Mouse (Mus musculus): Measurements from ENCODE around the gene Frmd4a. TPM values are rescaled to one million over a fixed set of nuclear protein-coding genes. Genes with fewer than 3 reads are reported as not detected.

Frmd4a gene
- polyA plus RNA-seq, 1 experiment from 2014 or later, result 72.7 TPM

DNA sequence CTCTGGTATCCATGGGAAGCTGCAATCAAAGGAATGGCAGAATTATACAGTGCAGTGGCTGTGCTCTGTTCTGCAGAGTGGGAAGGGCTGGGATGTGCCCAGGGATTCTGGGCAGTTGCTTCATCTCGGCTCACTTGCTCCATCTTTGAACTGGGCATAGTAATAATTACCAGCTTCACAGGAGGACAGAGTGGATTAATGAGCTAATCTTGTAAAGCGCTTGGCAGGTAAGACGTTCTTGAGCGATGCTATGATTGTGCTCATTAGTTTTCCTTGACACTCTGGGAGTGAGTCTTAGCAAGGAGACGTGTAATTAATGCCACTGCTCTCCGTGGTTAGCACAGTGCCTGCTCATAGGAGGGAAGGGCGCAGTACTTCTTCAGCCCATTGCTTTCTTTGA is 54.3 kb downstream of the Frmd4a start:
- ATAC-seq (replicated peaks), result peak; percentile 82
- Histone ChIP-seq H3K9ac (replicated peaks) (no peak overlapping the region), H3K27me3 (no peaks in the 10 kb centered on the region), H3K4me3 (no peak overlapping the region), H3K4me1 (peaks cover 8% of the 10 kb centered on the region), H3K4me2 (replicated peaks) (no peak overlapping the region), H3K9me3 (no peaks in the 10 kb centered on the region), H3K27ac (replicated peaks) (peak overlapping the region; percentile 12; the same call in 1 of the 2 replicates), H3K36me3 (no peaks in the 10 kb centered on the region)
- WGBS, result 28% methylated on average over 7 of the region's 7 CpGs

DNA sequence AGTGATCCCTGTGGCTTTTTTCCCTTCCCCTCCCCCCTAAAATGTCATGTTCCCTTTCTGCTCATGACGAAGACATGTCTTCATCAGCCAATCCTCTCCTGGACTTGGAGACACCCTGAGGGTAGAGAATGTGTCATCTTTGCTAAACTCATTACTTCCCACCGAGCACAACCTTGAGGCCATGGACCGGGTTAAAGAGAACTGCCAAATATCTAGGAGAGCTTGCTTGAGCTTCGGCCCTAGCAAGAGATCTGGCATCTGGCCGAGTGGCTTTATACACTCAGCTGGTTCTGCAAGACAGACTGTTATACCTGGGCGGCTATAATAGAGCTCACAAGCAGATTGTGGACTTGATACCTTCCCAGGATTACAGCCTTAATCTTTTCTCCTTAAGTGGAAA is 66.4 kb downstream of the Frmd4a start:
- Histone ChIP-seq H3K9me3 (no peaks in the 10 kb centered on the region), H3K9ac (replicated peaks) (no peak overlapping the region), H3K4me3 (no peak overlapping the region), H3K36me3 (no peaks in the 10 kb centered on the region), H3K4me2 (replicated peaks) (no peak overlapping the region), H3K27ac (replicated peaks) (no peak overlapping the region), H3K27me3 (no peaks in the 10 kb centered on the region), H3K4me1 (no peaks in the 10 kb centered on the region)
- WGBS, result 76% methylated on average over 6 of the region's 6 CpGs
- no peak for ATAC-seq (replicated peaks)

DNA sequence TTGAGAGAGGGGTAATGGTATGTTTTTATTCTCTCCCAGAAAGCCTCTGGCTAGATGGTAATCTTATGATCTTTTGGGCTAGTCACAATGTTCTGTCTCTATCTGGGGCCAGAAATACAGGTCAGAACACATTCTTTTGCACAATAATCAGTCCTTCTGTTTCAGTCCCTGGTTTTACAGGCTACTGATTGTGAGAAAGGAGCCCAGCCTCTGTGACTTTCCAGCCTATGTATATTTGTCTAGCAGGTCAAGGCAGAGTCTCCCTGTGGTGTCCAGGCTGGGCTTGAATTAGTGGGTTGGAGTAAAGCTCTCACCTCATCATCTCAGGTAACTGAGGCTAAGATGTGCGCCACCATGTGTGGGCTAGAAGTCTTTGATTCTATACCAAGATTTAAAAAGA is 80.1 kb downstream of the Frmd4a start:
- H3K4me3 ChIP-seq, result no peak overlapping the region
- H3K9ac ChIP-seq (replicated peaks), result no peak overlapping the region
- H3K36me3 ChIP-seq, result no peaks in the 10 kb centered on the region
- 100% methylated on average over 1 of the region's 1 CpGs for WGBS
- no peak for ATAC-seq (replicated peaks)
- H3K27me3 ChIP-seq, result no peaks in the 10 kb centered on the region
- no peak overlapping the region for H3K27ac ChIP-seq (replicated peaks)
- peaks cover 33% of the 10 kb centered on the region for H3K4me1 ChIP-seq
- no peaks in the 10 kb centered on the region for H3K9me3 ChIP-seq
- no peak overlapping the region for H3K4me2 ChIP-seq (replicated peaks)

DNA sequence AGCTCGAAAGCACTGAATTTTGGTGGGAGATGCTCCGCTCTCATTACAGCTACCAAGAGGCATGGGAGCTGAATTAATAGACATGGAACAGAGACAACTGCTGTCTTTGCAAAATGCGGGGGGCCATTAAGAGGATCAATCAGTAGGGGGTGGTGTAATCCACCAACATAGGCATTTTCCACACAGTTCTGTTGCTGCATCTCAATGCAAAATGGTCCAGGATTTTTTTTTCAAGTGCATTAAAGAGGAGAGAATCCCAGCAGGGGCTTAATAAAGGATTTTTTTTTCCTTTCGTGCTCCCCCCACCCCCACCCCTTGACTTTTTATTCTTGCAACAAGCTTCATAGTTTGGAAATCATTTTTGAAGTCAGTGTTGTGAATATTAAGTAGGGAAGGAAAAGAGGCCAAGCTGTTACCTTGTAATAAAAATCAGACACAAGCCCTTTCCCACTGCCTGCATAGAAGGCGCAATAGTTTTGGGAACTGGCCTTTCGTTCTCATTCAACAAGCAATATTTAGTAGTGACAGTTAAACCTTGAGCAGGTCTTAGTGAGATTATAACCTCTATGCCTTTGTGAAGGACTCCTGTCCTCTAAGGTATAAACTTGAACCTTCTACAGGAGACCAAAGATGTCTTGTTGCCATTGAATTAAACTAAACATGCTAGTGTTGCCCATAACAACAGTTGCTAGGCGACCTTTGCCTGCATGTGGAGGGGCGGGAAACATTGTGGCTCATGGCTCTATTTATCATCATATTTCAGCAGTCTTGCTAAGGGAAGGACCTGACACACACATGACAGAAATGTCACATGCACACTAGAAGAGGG is 81.6 kb downstream of the Frmd4a start:
- no peaks in the 10 kb centered on the region for H3K9me3 ChIP-seq
- no peaks in the 10 kb centered on the region for H3K27me3 ChIP-seq
- H3K4me2 ChIP-seq (replicated peaks), result no peak overlapping the region
- H3K27ac ChIP-seq (replicated peaks), result peak overlapping the region; percentile 64
- ATAC-seq (replicated peaks), result peak; percentile 75
- H3K4me1 ChIP-seq, result peaks cover 33% of the 10 kb centered on the region
- no peak overlapping the region for H3K4me3 ChIP-seq
- WGBS, result 15% methylated on average over 8 of the region's 8 CpGs
- H3K36me3 ChIP-seq, result no peaks in the 10 kb centered on the region
- no peak overlapping the region for H3K9ac ChIP-seq (replicated peaks)

DNA sequence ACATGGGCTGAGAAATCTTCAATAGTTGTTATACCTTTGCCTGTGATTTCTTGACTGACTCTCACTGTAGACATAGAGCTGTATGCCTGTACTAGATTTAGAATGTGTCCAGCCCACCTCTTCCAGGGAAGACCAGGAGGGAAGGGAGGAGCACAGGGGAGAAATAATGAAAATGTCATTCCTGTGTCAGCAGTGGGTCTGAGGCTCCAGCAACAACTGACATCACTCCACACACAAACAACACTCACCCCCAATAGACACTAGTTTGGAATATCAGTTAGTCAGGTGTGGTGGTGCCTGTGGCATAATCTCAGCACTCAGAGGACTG is 82.2 kb downstream of the Frmd4a start:
- Histone ChIP-seq H3K27me3 (no peaks in the 10 kb centered on the region), H3K36me3 (no peaks in the 10 kb centered on the region), H3K4me3 (no peak overlapping the region), H3K4me2 (replicated peaks) (no peak overlapping the region), H3K27ac (replicated peaks) (peak overlapping the region; percentile 64; the same call in 1 of the 2 replicates), H3K9ac (replicated peaks) (no peak overlapping the region), H3K9me3 (no peaks in the 10 kb centered on the region), H3K4me1 (peaks cover 33% of the 10 kb centered on the region)
- ATAC-seq (replicated peaks), result no peak; the same call in 1 of the 2 replicates

DNA sequence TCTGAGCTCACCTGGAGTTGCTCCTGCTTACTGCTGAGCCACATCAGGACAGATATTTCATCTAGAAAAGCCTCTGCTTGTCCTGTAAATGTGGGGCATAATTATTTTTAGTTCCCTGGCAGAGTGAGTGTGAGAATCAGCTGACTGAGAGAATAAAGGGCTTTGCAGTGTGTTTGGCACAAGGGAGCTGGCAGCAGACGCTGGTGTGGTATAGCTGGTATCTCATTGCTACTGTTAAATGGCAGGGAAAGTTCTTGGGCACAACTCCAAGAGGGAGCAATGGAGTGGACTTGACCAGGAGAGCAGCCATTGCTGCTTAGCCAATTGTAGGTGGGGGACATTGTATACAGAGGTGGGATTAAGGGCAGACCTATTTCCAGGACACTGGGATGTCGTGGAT is 83.9 kb downstream of the Frmd4a start:
- no peaks in the 10 kb centered on the region for H3K27me3 ChIP-seq
- H3K27ac ChIP-seq (replicated peaks), result peak overlapping the region; percentile 46; the same call in 1 of the 2 replicates
- WGBS, result 40% methylated on average over 2 of the region's 2 CpGs
- no peaks in the 10 kb centered on the region for H3K36me3 ChIP-seq
- peaks cover 33% of the 10 kb centered on the region for H3K4me1 ChIP-seq
- H3K4me3 ChIP-seq, result no peak overlapping the region
- no peak overlapping the region for H3K4me2 ChIP-seq (replicated peaks)
- H3K9me3 ChIP-seq, result no peaks in the 10 kb centered on the region
- H3K9ac ChIP-seq (replicated peaks), result no peak overlapping the region
- ATAC-seq (replicated peaks), result peak; percentile 60; the same call in 1 of the 2 replicates

DNA sequence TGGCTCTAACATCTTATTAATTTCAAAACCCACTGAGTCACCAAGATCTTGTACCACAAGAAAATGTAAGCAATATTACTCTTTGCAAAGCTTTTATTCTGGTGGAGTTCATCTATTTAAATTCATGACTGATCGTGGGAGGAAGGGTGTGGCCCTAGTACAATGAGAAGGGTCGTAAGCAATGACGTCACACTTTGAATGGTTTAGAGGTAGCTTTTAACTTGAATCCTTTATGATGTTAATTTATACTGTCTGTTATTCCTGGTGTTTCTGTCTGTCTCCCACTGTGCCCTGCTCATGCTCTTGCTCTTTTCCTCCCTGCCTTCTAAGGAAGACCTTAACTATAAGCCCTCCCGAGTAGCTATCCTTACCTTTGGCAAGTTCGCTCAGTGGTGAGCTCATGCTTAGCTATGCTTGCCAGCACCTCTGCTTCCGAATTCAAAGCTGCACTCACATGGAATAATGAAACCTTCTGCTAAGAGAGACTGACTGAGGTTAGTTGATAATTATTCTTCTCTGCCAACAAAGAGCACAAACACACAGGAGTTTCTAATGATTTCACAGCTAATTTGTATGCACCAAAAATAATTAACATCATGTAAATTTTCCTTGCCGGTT is 95.9 kb downstream of the Frmd4a start:
- H3K4me3 ChIP-seq, result no peak overlapping the region
- no peaks in the 10 kb centered on the region for H3K36me3 ChIP-seq
- no peak overlapping the region for H3K9ac ChIP-seq (replicated peaks)
- no peaks in the 10 kb centered on the region for H3K9me3 ChIP-seq
- ATAC-seq (replicated peaks), result peak; percentile 82
- H3K27me3 ChIP-seq, result no peaks in the 10 kb centered on the region
- 15% methylated on average over 7 of the region's 7 CpGs for WGBS
- H3K4me2 ChIP-seq (replicated peaks), result no peak overlapping the region
- peaks cover 5% of the 10 kb centered on the region; the same call in 1 of the 2 replicates for H3K4me1 ChIP-seq
- 0 out of 2 replicates have a peak overlapping the region, but pooled peaks have one; percentile 8 for H3K27ac ChIP-seq (replicated peaks)

DNA sequence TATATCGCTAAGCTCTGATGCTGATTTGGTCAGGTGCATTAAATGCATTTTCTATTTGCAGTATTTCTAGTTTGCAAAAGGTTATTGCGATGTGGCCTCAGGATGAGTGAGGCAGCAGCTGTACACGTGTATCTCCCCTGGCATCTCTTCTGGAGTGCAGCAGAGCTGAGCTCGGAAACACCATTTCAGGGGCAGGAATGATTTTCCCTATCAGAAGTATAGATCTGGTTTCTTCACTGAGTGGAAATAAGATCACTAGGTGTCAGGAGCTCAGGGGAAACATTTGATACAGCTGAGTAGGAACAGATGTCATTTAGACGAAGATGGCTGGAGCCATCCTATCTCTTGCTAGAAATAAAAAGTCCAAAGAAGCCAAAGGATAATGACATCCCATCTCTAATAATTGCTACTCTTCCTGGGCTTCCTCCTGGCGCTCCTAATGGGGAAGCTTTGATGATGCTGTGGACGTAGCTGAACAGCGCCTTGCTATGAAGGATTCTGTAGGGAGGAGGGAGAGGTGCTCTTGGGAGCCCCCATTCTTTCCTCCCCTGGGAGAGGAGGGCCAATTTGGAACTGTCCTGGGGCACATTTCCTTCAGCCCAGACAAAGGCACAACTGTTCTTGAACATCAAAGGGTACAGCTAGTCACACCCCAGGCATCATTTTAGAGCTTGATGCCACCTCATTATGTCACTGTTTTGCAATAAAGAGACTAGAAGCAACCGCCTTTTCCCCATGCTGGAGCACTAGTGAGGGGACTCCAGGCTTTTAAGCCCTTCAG is 102.4 kb downstream of the Frmd4a start:
- peak; percentile 84 for ATAC-seq (replicated peaks)
- peak overlapping the region; percentile 65 for H3K27ac ChIP-seq (replicated peaks)
- peaks cover 17% of the 10 kb centered on the region for H3K4me1 ChIP-seq
- no peaks in the 10 kb centered on the region for H3K27me3 ChIP-seq
- H3K4me2 ChIP-seq (replicated peaks), result no peak overlapping the region
- 37% methylated on average over 9 of the region's 9 CpGs for WGBS
- H3K9me3 ChIP-seq, result no peaks in the 10 kb centered on the region
- H3K4me3 ChIP-seq, result no peak overlapping the region
- no peaks in the 10 kb centered on the region for H3K36me3 ChIP-seq
- H3K9ac ChIP-seq (replicated peaks), result no peak overlapping the region

DNA sequence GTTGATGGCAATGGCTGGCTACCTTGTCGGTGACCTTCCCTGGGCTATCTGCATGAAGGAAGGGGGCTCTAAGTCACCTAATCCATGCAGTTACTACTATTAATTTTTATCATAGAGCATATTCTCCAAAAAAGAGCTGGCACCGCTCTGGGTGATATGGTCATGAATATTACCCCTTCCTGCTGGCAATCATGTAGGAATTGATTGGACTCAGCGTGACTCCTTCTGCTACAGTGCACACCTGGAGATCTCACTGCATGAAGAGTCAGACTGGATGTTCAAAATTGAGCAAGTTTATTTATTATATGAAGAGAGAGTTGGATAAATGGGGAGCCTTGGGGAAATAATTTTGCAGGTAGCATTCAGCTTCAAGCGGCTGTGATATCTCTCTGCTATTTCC is 113.7 kb downstream of the Frmd4a start:
- 89% methylated on average over 4 of the region's 4 CpGs for WGBS
- no peak overlapping the region for H3K27ac ChIP-seq (replicated peaks)

DNA sequence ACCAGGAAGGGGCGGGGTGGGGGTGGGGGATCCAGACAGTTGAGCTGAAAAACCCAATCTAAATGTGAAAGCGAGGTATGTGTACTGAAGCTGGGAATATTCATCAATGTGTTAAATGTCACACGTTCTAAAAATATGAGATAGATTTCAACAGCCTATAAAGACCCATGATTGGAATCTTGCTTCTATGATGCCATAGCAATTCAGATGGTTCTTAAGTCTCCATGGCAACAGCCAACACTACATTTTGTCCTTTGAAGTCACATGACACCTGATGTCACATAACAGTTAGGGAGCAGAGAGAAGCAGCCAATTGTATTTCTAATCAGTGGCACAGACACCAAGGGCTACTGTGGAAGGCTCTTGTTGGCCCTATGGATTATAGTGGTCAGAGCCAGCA is 120.0 kb downstream of the Frmd4a start:
- Histone ChIP-seq H3K27ac (replicated peaks) (no peak overlapping the region), H3K9ac (replicated peaks) (no peak overlapping the region), H3K4me3 (no peak overlapping the region), H3K27me3 (no peaks in the 10 kb centered on the region), H3K36me3 (no peaks in the 10 kb centered on the region), H3K4me1 (peaks cover 14% of the 10 kb centered on the region), H3K4me2 (replicated peaks) (no peak overlapping the region), H3K9me3 (no peaks in the 10 kb centered on the region)
- peak; percentile 43; the same call in 1 of the 2 replicates for ATAC-seq (replicated peaks)
- 83% methylated on average over 3 of the region's 3 CpGs for WGBS

More for the DNA sequence above, 113.7 kb downstream of the Frmd4a start:
- Histone ChIP-seq H3K4me1 (peaks cover 12% of the 10 kb centered on the region; the same call in 1 of the 2 replicates), H3K4me2 (replicated peaks) (no peak overlapping the region), H3K4me3 (no peak overlapping the region), H3K36me3 (no peaks in the 10 kb centered on the region), H3K9me3 (no peaks in the 10 kb centered on the region), H3K27me3 (no peaks in the 10 kb centered on the region), H3K9ac (replicated peaks) (no peak overlapping the region)
- no peak for ATAC-seq (replicated peaks)

DNA sequence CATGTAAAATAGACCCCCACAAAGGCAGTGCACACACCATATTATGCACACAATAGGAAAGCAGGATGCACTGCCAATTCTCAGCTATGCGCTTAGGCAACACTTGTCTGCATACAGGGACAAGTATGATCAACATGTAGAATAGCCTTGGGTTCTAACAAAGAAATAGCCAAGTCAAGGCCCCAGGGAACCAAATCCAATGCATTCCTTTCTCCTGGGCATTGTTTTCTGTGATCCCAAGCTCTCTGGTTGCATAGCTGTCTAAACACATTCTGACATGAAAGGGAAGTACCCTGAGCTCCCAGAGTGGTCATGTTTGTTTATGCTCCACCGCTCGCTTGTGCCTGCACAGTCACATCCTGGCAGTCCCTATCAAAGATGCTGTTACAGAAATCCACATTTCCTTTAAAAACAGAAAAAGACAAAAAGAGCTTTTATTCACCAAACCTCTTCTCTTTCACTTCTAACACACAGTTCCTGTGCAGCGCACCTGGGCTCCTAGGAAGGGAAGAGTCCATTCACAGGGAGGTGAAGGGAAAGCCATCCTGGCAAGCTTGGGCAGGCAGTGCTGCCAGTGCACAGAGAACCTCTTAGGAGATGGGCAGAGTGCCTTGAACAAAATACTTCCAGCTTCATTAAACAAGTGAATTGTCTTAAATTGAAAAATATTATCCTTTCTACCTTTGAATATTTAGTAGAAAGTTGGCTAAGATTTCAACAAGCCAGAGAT is 124.9 kb downstream of the Frmd4a start:
- H3K4me1 ChIP-seq, result no peaks in the 10 kb centered on the region; the same call in 1 of the 2 replicates
- H3K4me2 ChIP-seq (replicated peaks), result no peak overlapping the region
- no peak overlapping the region for H3K9ac ChIP-seq (replicated peaks)
- no peak for ATAC-seq (replicated peaks)
- H3K9me3 ChIP-seq, result no peaks in the 10 kb centered on the region
- H3K4me3 ChIP-seq, result no peak overlapping the region
- no peaks in the 10 kb centered on the region for H3K36me3 ChIP-seq
- no peak overlapping the region for H3K27ac ChIP-seq (replicated peaks)
- H3K27me3 ChIP-seq, result no peaks in the 10 kb centered on the region
- 31% methylated on average over 4 of the region's 4 CpGs for WGBS
